Mouse (Mus musculus) left cerebral cortex, postnatal 36 days (tissue): ENCODE measurements around the gene RPS10-NUDT3. TPM values are rescaled to one million over a fixed set of nuclear protein-coding genes. Genes with fewer than 3 reads are reported as not detected.
A peak's percentile ranks its signal among the peaks of the same experiment; 100 is the strongest.

Experiments
- DNase-seq, 2 experiments: peaks; one replicate each; pipeline ENCODE4 v3.0.0; 2021 to 2022; ENCODE audit warnings: low spot score in 2 of 2, mixed read lengths in 1 of 2
- intact Hi-C: fragments of 180-260 bp; cut with DNase I; formaldehyde crosslinking; loops from one replicate; pipeline ENCODE4 v1.15.1; 2025
- total RNA-seq, 2 experiments: library from RNA; stranded (reverse); gene quantifications; 2 replicates each; pipeline ENCODE4 v1.2.3; 2021

The RPS10-NUDT3 gene
- total RNA-seq, 2 experiments from 2014 or later, result not detected

DNA sequence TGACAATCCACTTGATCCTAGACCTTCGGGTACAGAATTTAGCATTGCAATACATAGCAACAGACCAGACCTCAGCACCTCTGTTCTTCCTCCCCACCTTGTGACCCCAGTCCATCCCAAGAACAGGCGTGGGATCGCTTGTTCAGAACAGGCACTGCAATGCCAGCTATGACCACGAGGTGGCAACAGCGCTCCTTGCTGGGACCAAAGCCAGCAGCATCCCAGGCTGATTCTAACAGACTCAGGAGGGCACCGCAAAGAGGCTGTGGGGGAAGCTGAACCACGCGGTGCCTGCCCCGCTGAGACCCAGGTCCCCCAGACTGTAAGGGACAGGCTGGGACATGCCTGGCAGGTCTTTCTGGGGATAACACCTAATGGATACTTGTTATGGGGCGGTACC is 100.3 kb downstream of the RPS10-NUDT3 start:
- DNase-seq, result peak; percentile 83 to 88
- intact Hi-C loops, result loop anchor here (2.0 kb wide), 1 partner anchor 234 kb away; no protein-coding TSS in a partner anchor

DNA sequence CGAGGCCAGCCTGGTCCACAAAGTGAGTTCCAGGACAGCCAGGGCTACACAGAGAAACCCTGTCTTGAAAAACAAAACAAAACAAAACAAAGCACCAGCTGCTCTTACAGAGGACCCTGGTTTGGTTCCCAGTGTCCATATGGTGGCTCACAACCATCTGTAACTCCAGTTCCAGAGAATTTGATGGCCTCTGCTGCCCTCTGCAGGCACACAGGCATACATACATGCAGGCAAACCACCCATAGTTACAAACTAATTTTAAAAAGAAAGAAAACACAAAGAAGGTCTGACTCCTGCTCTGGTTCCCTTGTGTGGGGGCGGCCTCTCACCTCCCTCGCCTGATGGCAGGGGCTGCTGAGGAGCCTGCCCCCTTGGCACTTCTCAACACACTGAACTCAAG is 101.7 kb downstream of the RPS10-NUDT3 start:
- intact Hi-C loops, result no loop called here
- no peak for DNase-seq

DNA sequence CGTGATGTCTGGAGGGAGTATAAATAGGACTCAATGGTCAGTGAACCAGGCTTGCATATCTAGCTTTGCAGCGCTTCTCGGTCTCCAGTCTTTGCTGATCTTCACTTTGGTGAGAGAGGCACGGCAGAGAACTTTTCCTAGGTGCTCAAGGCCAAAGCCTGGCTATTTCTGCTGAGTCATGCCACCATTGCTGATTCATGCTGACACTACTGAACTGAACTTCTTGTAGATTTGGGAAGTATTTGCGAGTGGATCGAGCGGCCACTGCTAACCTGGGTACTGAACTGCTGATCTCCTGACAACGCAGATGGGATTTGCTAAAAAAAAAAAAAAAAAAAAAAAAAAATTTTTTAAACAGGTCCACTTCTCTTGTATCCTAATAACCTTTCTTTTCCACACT is 102.9 kb downstream of the RPS10-NUDT3 start:
- DNase-seq, result no peak
- intact Hi-C loops, result no loop called here

Other genes with a start within 250 kb of the RPS10-NUDT3 start
- gene Grm4, start 113.8 kb downstream of the RPS10-NUDT3 start, total RNA-seq, result 10 to 100 TPM; 23.0 to 27.0 TPM
- gene Hmga1, start 78.7 kb downstream of the RPS10-NUDT3 start, total RNA-seq, result 10 to 100 TPM; 55.3 to 58.7 TPM
- 10 to 100 TPM; 85.5 to 94.2 TPM for gene AI413582, start 69.5 kb downstream of the RPS10-NUDT3 start, total RNA-seq
- gene Nudt3, start 11.7 kb downstream of the RPS10-NUDT3 start, total RNA-seq, result 100 to 1,000 TPM; 511 to 604 TPM
- 100 to 1,000 TPM; 430 to 478 TPM for gene Rps10, start 1.4 kb upstream of the RPS10-NUDT3 start, total RNA-seq
- gene Pacsin1, start 20.3 kb upstream of the RPS10-NUDT3 start, total RNA-seq, result 100 to 1,000 TPM; 422 to 452 TPM
- under 1 TPM; 0.48 to 0.49 TPM for gene Spdef, start 93.7 kb upstream of the RPS10-NUDT3 start, total RNA-seq
- gene D17Wsu92e, start 185.4 kb upstream of the RPS10-NUDT3 start, total RNA-seq, result 100 to 1,000 TPM; 205 to 222 TPM
- 10 to 100 TPM; 49.7 to 53.0 TPM for gene Snrpc, start 202.9 kb upstream of the RPS10-NUDT3 start, total RNA-seq
- gene Uhrf1bp1, start 221.2 kb upstream of the RPS10-NUDT3 start, total RNA-seq, result 10 to 100 TPM; 15.7 to 24.8 TPM